Mouse (Mus musculus) megakaryocyte, embryonic 14.5 days (primary cell): ENCODE results near the gene Tirap. TPM values are rescaled to one million over a fixed set of nuclear protein-coding genes. Genes with fewer than 3 reads are reported as not detected.
"Not testable (repeated sequence)": the region's sequence is repeated elsewhere in the genome, so short reads cannot be mapped to it uniquely, and the experiment has no call there.

ENCODE experiments used
- H3K27me3 ChIP-seq: replicated peaks from 2 replicates; pipeline ENCODE3; 2012; ENCODE audit warnings: inconsistent platforms
- H3K36me3 ChIP-seq: replicated peaks from 2 replicates; pipeline ENCODE3; 2012; ENCODE audit warnings: low read length, inconsistent platforms, mixed read lengths
- H3K4me1 ChIP-seq: 2 replicates; pipeline ENCODE4 v1.6.1; 2012; ENCODE audit warnings: inconsistent platforms
- H3K4me3 ChIP-seq: replicated peaks from 2 replicates; pipeline ENCODE3; 2012; ENCODE audit warnings: moderate library complexity, mild to moderate bottlenecking, inconsistent platforms
- H3K9me3 ChIP-seq: 2 replicates; pipeline ENCODE4 v1.6.1; 2012; ENCODE audit warnings: inconsistent platforms
- FLI1 ChIP-seq: IDR thresholded peaks from 2 replicates; pipeline ENCODE4 v1.6.1; 2012; ENCODE audit warnings: low read length, inconsistent platforms, mixed read lengths
- GATA1 ChIP-seq: IDR thresholded peaks from 3 replicates; pipeline ENCODE4 v1.6.1; 2012; ENCODE audit warnings: mixed read lengths, low read length, inconsistent platforms, borderline replicate concordance
- polyA plus RNA-seq: library from polyadenylated mRNA; stranded (reverse); fragments of >175 nt; gene quantifications from 2 replicates; pipeline ENCODE4 v1.2.3, GENCODE M21; 2012; ENCODE audit warnings: low replicate concordance; ENCODE audit not compliant: insufficient read depth

The Tirap gene
- polyA plus RNA-seq, 1 experiment = 1.9 TPM

DNA sequence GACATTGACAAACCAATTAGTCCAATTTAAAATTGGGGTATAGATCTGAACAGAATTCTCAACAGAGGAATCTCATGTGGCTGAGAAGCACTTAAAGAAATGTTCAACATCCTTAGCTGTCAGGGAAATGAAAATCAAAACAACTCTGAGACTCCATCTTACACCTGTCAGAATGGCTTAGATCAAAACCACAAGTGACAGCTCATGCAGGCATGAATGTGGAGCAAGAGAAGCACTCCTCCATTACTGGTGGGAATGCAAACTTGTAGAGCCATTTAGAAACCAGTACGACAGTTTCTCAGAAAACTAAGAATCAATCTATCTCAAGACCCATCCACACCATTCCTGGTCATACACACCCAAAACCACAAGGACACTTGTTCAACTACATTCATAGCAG is 47.2 kb downstream of the Tirap start:
- peaks cover 31% of the 10 kb centered on the region for H3K4me1 ChIP-seq
- H3K4me3 ChIP-seq = no peak overlapping the region
- peaks cover 31% of the 10 kb centered on the region for H3K36me3 ChIP-seq
- H3K9me3 ChIP-seq = no peaks in the 10 kb centered on the region
- TF ChIP-seq FLI1 (no peak), GATA1 (no peak)
- no peaks in the 10 kb centered on the region for H3K27me3 ChIP-seq

- H3K9me3 ChIP-seq, H3K27me3 ChIP-seq, H3K4me3 ChIP-seq: not testable (repeated sequence)
- Histone ChIP-seq H3K4me1 (peaks cover 28% of the 10 kb centered on the region), H3K36me3 (peaks cover 24% of the 10 kb centered on the region)
These were observed 51.3 kb downstream of the Tirap start for GRCm38 (mm10) chr9:35148822-35149221.

- not testable (repeated sequence) for H3K27me3 ChIP-seq, H3K9me3 ChIP-seq, H3K4me3 ChIP-seq
- peaks cover 42% of the 10 kb centered on the region for H3K4me1 ChIP-seq
- H3K36me3 ChIP-seq = peaks cover 28% of the 10 kb centered on the region
These were observed 52.8 kb downstream of the Tirap start for GRCm38 (mm10) chr9:35147261-35147660.

DNA sequence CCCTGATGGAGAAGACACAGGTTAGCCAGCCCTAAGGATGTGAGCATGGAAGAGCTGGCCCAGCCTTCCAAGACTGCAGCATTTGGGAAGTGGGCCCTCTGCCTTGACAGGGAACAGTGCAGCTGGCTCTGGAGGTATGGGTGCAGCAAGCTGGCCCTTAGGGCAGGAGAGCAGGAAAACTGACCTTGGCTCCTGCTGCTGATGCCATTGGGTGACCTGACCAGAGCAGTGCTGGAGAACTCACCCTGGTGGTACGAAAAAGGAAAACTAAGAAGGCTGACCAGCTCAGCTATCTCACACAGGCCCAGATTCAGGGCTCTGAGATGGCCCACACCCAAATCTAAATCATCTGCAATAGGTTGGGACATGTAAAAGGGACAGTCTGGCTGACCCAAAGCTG is 54.3 kb downstream of the Tirap start:
- no peaks in the 10 kb centered on the region for H3K27me3 ChIP-seq
- H3K4me1 ChIP-seq = peaks cover 55% of the 10 kb centered on the region
- TF ChIP-seq FLI1 (no peak), GATA1 (no peak)
- peaks cover 30% of the 10 kb centered on the region for H3K36me3 ChIP-seq
- no peak overlapping the region for H3K4me3 ChIP-seq
- H3K9me3 ChIP-seq = no peaks in the 10 kb centered on the region

GRCm38 (mm10) chr9:35145118-35145517 is 55.0 kb downstream of the Tirap start:
- H3K4me3 ChIP-seq = no peak overlapping the region
- no peaks in the 10 kb centered on the region for H3K9me3 ChIP-seq
- peaks cover 30% of the 10 kb centered on the region for H3K36me3 ChIP-seq
- no peaks in the 10 kb centered on the region for H3K27me3 ChIP-seq
- no peak for TF ChIP-seq FLI1
- peaks cover 55% of the 10 kb centered on the region for H3K4me1 ChIP-seq

GRCm38 (mm10) chr9:35142221-35142620 is 57.9 kb downstream of the Tirap start:
- Histone ChIP-seq H3K27me3 (no peaks in the 10 kb centered on the region), H3K36me3 (peaks cover 38% of the 10 kb centered on the region), H3K4me1 (peaks cover 67% of the 10 kb centered on the region), H3K4me3 (no peak overlapping the region), H3K9me3 (no peaks in the 10 kb centered on the region)
- TF ChIP-seq GATA1 = no peak
- no peak for TF ChIP-seq FLI1

DNA sequence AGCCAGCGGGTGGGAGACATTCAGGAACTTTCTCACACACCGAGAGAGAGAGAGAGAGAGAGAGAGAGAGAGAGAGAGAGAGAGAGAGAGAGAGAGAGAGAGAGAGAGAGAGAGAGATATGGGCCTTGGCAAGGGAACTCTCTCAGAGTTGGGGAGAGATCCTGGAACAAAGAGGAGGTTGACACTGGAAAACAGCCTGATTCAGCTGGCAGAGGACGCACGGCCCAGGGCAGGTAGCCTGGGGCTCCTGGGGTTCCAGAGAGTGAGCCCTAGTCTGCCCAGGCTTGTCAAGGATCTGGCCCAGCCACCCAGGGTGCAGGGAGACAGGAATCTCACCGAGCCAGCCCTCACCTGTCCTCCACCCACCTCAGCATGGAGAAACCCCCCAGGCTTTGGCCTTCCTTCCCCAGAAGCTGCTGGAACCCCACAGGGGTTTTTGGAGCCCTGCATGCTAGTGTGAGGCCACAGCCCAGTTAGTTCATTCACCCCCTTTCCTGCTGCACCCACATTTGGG is 60.8 kb downstream of the Tirap start:
- Histone ChIP-seq H3K9me3 (no peaks in the 10 kb centered on the region), H3K27me3 (no peaks in the 10 kb centered on the region), H3K4me3 (no peak overlapping the region), H3K4me1 (peaks cover 79% of the 10 kb centered on the region), H3K36me3 (peaks cover 41% of the 10 kb centered on the region)
- no peak for TF ChIP-seq FLI1
- no peak for TF ChIP-seq GATA1

- TF ChIP-seq FLI1 = no peak
- TF ChIP-seq GATA1 = no peak
- Histone ChIP-seq H3K27me3 (no peaks in the 10 kb centered on the region), H3K9me3 (no peaks in the 10 kb centered on the region), H3K4me1 (peaks cover 72% of the 10 kb centered on the region), H3K4me3 (no peak overlapping the region), H3K36me3 (peaks cover 40% of the 10 kb centered on the region)
These were observed 62.1 kb downstream of the Tirap start for GRCm38 (mm10) chr9:35138029-35138428.

DNA sequence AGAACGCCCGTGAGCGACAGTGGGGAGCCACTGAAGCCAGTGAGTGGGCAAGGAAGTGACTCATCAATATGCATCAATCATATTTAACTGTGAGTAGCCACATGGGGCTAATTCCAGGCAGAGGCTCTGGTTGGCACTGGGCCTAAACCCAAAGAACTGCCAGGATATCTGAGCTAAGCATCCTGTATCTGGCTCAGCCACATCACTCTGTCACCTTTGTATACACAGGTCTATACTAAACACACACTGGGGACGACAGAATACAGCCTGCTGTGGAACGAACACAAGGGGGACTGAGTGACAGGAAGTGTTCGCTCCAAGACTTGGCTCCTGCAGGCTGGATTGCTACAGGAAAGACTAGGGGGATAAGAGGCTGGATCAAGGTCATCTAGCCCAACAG is 64.5 kb downstream of the Tirap start:
- no peaks in the 10 kb centered on the region for H3K27me3 ChIP-seq
- no peak overlapping the region for H3K4me3 ChIP-seq
- TF ChIP-seq GATA1 = no peak
- TF ChIP-seq FLI1 = no peak
- peaks cover 62% of the 10 kb centered on the region for H3K36me3 ChIP-seq
- H3K4me1 ChIP-seq = peaks cover 72% of the 10 kb centered on the region
- H3K9me3 ChIP-seq = no peaks in the 10 kb centered on the region

Other genes starting within 250 kb of the Tirap start
- 13.7 and 16.5 TPM in 2 replicates for gene St3gal4, start 81.0 kb downstream of the Tirap start, polyA plus RNA-seq
- gene Dcps, start 24.2 kb downstream of the Tirap start, polyA plus RNA-seq = 78.0 and 88.3 TPM in 2 replicates
- 1.3 and 11.2 TPM in 2 replicates for gene Srpr, start 116 bp downstream of the Tirap start, polyA plus RNA-seq
- gene Foxred1, start 10.8 kb upstream of the Tirap start, polyA plus RNA-seq = 4.1 and 7.4 TPM in 2 replicates
- gene Fam118b, start 67.5 kb upstream of the Tirap start, polyA plus RNA-seq = 3.5 TPM in 1 of 2 replicates, not detected in the other
- 0.49 TPM in 1 of 2 replicates, not detected in the other for gene Rpusd4, start 67.6 kb upstream of the Tirap start, polyA plus RNA-seq
- gene Cdon, start 220.8 kb upstream of the Tirap start, polyA plus RNA-seq = not detected in 2 replicates